Mouse (Mus musculus) embryonic facial prominence, embryonic 12.5 days (tissue): ENCODE measurements around the gene Ddx19b. TPM values are rescaled to one million over a fixed set of nuclear protein-coding genes. Genes with fewer than 3 reads are reported as not detected.
"Not testable (repeated sequence)": the region's sequence is repeated elsewhere in the genome, so short reads cannot be mapped to it uniquely, and the experiment has no call there.

Experiments
- ATAC-seq: fragments of 200-750 bp; cut with Nextera tagmentation; 2 replicates; pipeline ENCODE4 v1.8.0; 2017; ENCODE audit not compliant: insufficient number of reproducible peaks, insufficient read depth, low FRiP score, low TSS enrichment
- H3K27ac ChIP-seq: fragments of 300-500 bp; sonication (generic); 2 replicates; pipeline ENCODE4 v1.5.1; 2016; ENCODE audit warnings: mild to moderate bottlenecking
- H3K27me3 ChIP-seq: fragments of 300-500 bp; sonication (generic); 2 replicates; pipeline ENCODE4 v1.6.1; 2016; ENCODE audit warnings: mild to moderate bottlenecking, moderate library complexity
- H3K36me3 ChIP-seq: fragments of 300-500 bp; sonication (generic); 2 replicates; pipeline ENCODE4 v1.6.1; 2016; ENCODE audit warnings: mild to moderate bottlenecking
- H3K4me1 ChIP-seq: fragments of 300-500 bp; sonication (generic); 2 replicates; pipeline ENCODE4 v1.6.1; 2016
- H3K4me2 ChIP-seq: fragments of 300-500 bp; sonication (generic); replicated peaks from 2 replicates; pipeline ENCODE4 v1.6.1; 2016; ENCODE audit warnings: mild to moderate bottlenecking, moderate library complexity
- H3K4me3 ChIP-seq: fragments of 300-500 bp; sonication (generic); 2 replicates; pipeline ENCODE4 v1.5.1; 2016; ENCODE audit warnings: mild to moderate bottlenecking
- H3K9ac ChIP-seq: fragments of 300-500 bp; sonication (generic); 2 replicates; pipeline ENCODE4 v1.6.1; 2016; ENCODE audit warnings: mild to moderate bottlenecking, moderate library complexity
- H3K9me3 ChIP-seq: fragments of 300-500 bp; sonication (generic); 2 replicates; pipeline ENCODE4 v1.6.1; 2016; ENCODE audit warnings: mild to moderate bottlenecking, moderate library complexity
- WGBS: fragments of 180-500 bp; shearing (Covaris S2); methylation state at CpG from one replicate; pipeline ENCODE4 v1.1.7; 2016; 5-methylcytosine and 5-hydroxymethylcytosine counted together
- polyA plus RNA-seq: library from polyadenylated mRNA; unstranded; fragments of >200 nt; fragmentation: Nextera tagmentation; extraction: Ambion mirVana; gene quantifications from 2 replicates; pipeline ENCODE4 v1.2.1, GENCODE M21; 2016

Ddx19b gene
- 5.5 and 5.6 TPM in 2 replicates for polyA plus RNA-seq

- peaks cover 4% of the 10 kb centered on the region; the same call in 1 of the 2 replicates for H3K36me3 ChIP-seq
- H3K4me3 ChIP-seq, result no peak within 1 kb of the TSS
- H3K9ac ChIP-seq, result no peak within 1 kb of the TSS
- no peak within 1 kb of the TSS for H3K27ac ChIP-seq
- H3K27me3 ChIP-seq, result no peaks in the 10 kb centered on the region
- no peaks in the 10 kb centered on the region for H3K9me3 ChIP-seq
- no peak within 1 kb of the TSS for H3K4me2 ChIP-seq
- ATAC-seq, result no peak
- peaks cover 15% of the 10 kb centered on the region for H3K4me1 ChIP-seq
- WGBS, result 96% methylated on average over 19 of the region's 19 CpGs
These were observed at the start of gene Ddx19b for GRCm38 (mm10) chr8:111031572-111031971. TSS of gene Ddx19b (minus strand) at chr8:111031751.

- peaks cover 7% of the 10 kb centered on the region; the same call in 1 of the 2 replicates for H3K4me1 ChIP-seq
- 36% methylated on average over 6 of the region's 6 CpGs for WGBS
- no peaks in the 10 kb centered on the region for H3K9me3 ChIP-seq
- no peak for ATAC-seq
- H3K36me3 ChIP-seq, result no peaks in the 10 kb centered on the region
- H3K4me2 ChIP-seq, result no peak overlapping the region
- H3K27ac ChIP-seq, result no peak overlapping the region
- no peak overlapping the region for H3K4me3 ChIP-seq
- H3K9ac ChIP-seq, result no peak overlapping the region
- no peaks in the 10 kb centered on the region; the same call in 1 of the 2 replicates for H3K27me3 ChIP-seq
These were observed 48.3 kb upstream of the Ddx19b start for GRCm38 (mm10) chr8:111079861-111080271.

- no peak overlapping the region for H3K27ac ChIP-seq
These were observed 47.9 kb upstream of the Ddx19b start for GRCm38 (mm10) chr8:111079461-111079860.

GRCm38 (mm10) chr8:111075926-111076325, 44.4 kb upstream of the Ddx19b start:
- no peak for ATAC-seq
- Histone ChIP-seq H3K27ac (no peak overlapping the region), H3K4me2 (no peak overlapping the region), H3K27me3 (no peaks in the 10 kb centered on the region; the same call in 1 of the 2 replicates), H3K36me3 (no peaks in the 10 kb centered on the region), H3K4me1 (no peaks in the 10 kb centered on the region), H3K9me3 (no peaks in the 10 kb centered on the region), H3K4me3 (no peak overlapping the region), H3K9ac (no peak overlapping the region)
- WGBS, result 77% methylated on average over 3 of the region's 3 CpGs

More at GRCm38 (mm10) chr8:111079461-111079860, 47.9 kb upstream of the Ddx19b start:
- no peak for ATAC-seq
- Histone ChIP-seq H3K4me1 (peaks cover 7% of the 10 kb centered on the region; the same call in 1 of the 2 replicates), H3K9ac (no peak overlapping the region), H3K27me3 (no peaks in the 10 kb centered on the region; the same call in 1 of the 2 replicates), H3K9me3 (no peaks in the 10 kb centered on the region), H3K4me3 (no peak overlapping the region), H3K36me3 (no peaks in the 10 kb centered on the region), H3K4me2 (no peak overlapping the region)
- WGBS, result 72% methylated on average over 5 of the region's 5 CpGs

DNA sequence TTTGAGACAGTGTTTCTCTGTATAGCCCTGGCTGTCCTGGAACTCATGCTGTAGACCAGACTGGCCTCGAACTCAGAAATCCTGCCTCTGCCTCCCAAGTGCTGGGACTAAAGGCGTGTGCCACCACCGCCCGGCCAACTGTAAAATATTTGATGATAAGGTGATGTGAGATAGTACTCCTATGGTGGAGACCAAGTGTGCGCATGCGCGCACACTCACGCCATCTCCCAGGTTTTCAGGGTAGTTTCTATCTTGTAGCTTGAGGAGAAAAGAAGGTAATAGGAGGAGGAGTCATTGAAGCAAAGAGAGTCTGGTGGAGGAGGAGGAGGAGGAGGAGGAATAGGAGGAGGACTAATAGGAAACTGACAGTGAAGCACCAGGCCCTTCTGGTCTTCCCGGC, 37.1 kb upstream of the Ddx19b start:
- not testable (repeated sequence) for H3K27me3 ChIP-seq, H3K4me2 ChIP-seq, H3K9ac ChIP-seq, H3K4me1 ChIP-seq, H3K9me3 ChIP-seq, H3K27ac ChIP-seq, H3K4me3 ChIP-seq, ATAC-seq, H3K36me3 ChIP-seq
- whole genome bisulfite sequencing, result 91% methylated on average over 9 of the region's 9 CpGs

- no peak for ATAC-seq
- 29% methylated on average over 10 of the region's 10 CpGs for WGBS
These were observed 35.9 kb upstream of the Ddx19b start for GRCm38 (mm10) chr8:111067439-111067838.

GRCm38 (mm10) chr8:111066308-111066707, 34.8 kb upstream of the Ddx19b start:
- Histone ChIP-seq H3K27me3 (no peaks in the 10 kb centered on the region), H3K9ac (no peak overlapping the region), H3K4me1 (peaks cover 5% of the 10 kb centered on the region; the same call in 1 of the 2 replicates), H3K4me2 (no peak overlapping the region), H3K36me3 (no peaks in the 10 kb centered on the region), H3K9me3 (no peaks in the 10 kb centered on the region), H3K4me3 (no peak overlapping the region), H3K27ac (no peak overlapping the region)
- WGBS, result 65% methylated on average over 4 of the region's 4 CpGs
- ATAC-seq, result no peak

More at GRCm38 (mm10) chr8:111067439-111067838, 35.9 kb upstream of the Ddx19b start:
- Histone ChIP-seq H3K4me2 (no peak overlapping the region), H3K4me1 (0 out of 2 replicates have a peak, but pooled peaks cover 3% of the 10 kb centered on the region), H3K4me3 (no peak overlapping the region), H3K9ac (no peak overlapping the region), H3K9me3 (no peaks in the 10 kb centered on the region), H3K36me3 (no peaks in the 10 kb centered on the region), H3K27ac (no peak overlapping the region), H3K27me3 (no peaks in the 10 kb centered on the region)

DNA sequence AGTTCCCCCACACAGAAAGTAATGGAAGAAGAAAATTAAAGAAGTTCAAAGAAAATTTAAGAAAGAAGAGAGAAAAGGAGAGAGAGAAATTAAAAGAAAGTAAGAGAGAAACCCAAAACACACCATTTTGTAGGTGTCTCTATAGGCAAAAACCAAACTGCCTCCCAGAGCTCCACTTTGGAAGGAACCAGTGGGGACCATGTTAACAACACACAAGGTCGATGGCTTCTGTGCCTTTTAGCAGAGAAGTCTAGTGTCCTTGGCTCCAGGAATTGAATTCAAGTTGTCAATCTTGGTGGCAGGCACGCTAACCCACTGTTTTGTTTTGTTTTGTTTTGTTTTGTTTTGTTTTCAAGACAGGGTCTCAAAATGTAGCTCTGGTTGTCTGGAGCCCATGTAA, 31.3 kb upstream of the Ddx19b start:
- H3K4me3 ChIP-seq, result peak overlapping the region; percentile 72; the same call in 1 of the 2 replicates
- WGBS, result 59% methylated on average over 2 of the region's 2 CpGs
- 0 out of 2 replicates have a peak overlapping the region, but pooled peaks have one; percentile 36 for H3K27ac ChIP-seq
- no peak for ATAC-seq
- no peak overlapping the region for H3K9ac ChIP-seq
- peak overlapping the region; percentile 78 for H3K4me2 ChIP-seq
- H3K4me1 ChIP-seq, result peaks cover 10% of the 10 kb centered on the region
- H3K9me3 ChIP-seq, result no peaks in the 10 kb centered on the region
- no peaks in the 10 kb centered on the region for H3K27me3 ChIP-seq
- 0 out of 2 replicates have a peak, but pooled peaks cover 9% of the 10 kb centered on the region for H3K36me3 ChIP-seq

- WGBS, result under 1% methylated on average over 27 of the region's 27 CpGs
These were observed 30.7 kb upstream of the Ddx19b start for GRCm38 (mm10) chr8:111062072-111062757.

DNA sequence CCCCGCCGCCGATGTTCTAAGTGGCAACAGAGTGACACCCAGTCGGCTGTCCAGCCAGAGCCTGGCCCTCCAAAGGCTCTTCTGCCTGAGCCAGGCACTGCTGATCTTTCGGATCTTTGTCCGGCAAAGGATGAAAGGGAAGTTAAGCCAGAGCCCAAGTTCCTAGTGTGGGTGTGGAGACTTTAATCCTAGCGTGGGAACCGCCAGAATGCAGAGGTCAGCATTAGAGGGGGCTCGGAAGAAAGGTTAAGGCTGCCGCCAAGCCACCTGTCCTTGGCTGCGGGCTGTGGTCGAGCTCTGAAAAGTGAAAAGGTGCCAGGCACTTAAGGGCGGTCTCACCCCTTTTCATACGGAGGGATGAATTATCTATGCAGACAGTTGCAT, 30.1 kb upstream of the Ddx19b start:
- H3K9ac ChIP-seq, result peak overlapping the region; percentile 59
- H3K36me3 ChIP-seq, result 0 out of 2 replicates have a peak, but pooled peaks cover 9% of the 10 kb centered on the region
- WGBS, result under 1% methylated on average over 14 of the region's 14 CpGs
- no peaks in the 10 kb centered on the region for H3K27me3 ChIP-seq
- peak overlapping the region; percentile 63; the same call in 1 of the 2 replicates for H3K27ac ChIP-seq
- H3K4me1 ChIP-seq, result peaks cover 22% of the 10 kb centered on the region
- peak overlapping the region; percentile 78 for H3K4me2 ChIP-seq
- ATAC-seq, result no peak
- no peaks in the 10 kb centered on the region for H3K9me3 ChIP-seq
- peak overlapping the region; percentile 72 for H3K4me3 ChIP-seq

More at GRCm38 (mm10) chr8:111062072-111062757, 30.7 kb upstream of the Ddx19b start:
- H3K4me3 ChIP-seq, result peak overlapping the region; percentile 72
- H3K9me3 ChIP-seq, result no peaks in the 10 kb centered on the region
- peak; percentile 68; the same call in 1 of the 2 replicates for ATAC-seq
- peak overlapping the region; percentile 63; the same call in 1 of the 2 replicates for H3K27ac ChIP-seq
- H3K4me1 ChIP-seq, result peaks cover 17% of the 10 kb centered on the region
- H3K9ac ChIP-seq, result peak overlapping the region; percentile 59
- H3K36me3 ChIP-seq, result 0 out of 2 replicates have a peak, but pooled peaks cover 9% of the 10 kb centered on the region
- H3K27me3 ChIP-seq, result no peaks in the 10 kb centered on the region
- H3K4me2 ChIP-seq, result peak overlapping the region; percentile 78

- H3K27ac ChIP-seq, result no peak overlapping the region
- no peak for ATAC-seq
- no peaks in the 10 kb centered on the region for H3K9me3 ChIP-seq
- H3K9ac ChIP-seq, result no peak overlapping the region
- 59% methylated on average over 2 of the region's 2 CpGs for WGBS
- H3K36me3 ChIP-seq, result peaks cover 25% of the 10 kb centered on the region
- no peaks in the 10 kb centered on the region for H3K27me3 ChIP-seq
- H3K4me3 ChIP-seq, result no peak overlapping the region
- H3K4me1 ChIP-seq, result peaks cover 22% of the 10 kb centered on the region
- no peak overlapping the region for H3K4me2 ChIP-seq
These were observed 27.5 kb upstream of the Ddx19b start for GRCm38 (mm10) chr8:111058946-111059572.
